Mouse (Mus musculus) CD4-positive, CD25-positive, alpha-beta regulatory T cell, adult 2 months (primary cell): ENCODE results near the gene Rab3il1.

Experiments
- DNase-seq: peaks from one replicate; pipeline ENCODE4 v3.0.0-alpha.2; 2012; ENCODE audit warnings: low read depth, low spot score

The Rab3il1 gene

GRCm38 (mm10) chr19:9982852-9983542, 18.5 kb upstream of the Rab3il1 start:
- DNase-seq, result no peak

- peak; percentile 50 for DNase-seq
Observed at GRCm38 (mm10) chr19:9984111-9985055, 17.1 kb upstream of the Rab3il1 start.

GRCm38 (mm10) chr19:9985190-9985899, 16.1 kb upstream of the Rab3il1 start:
- DNase-seq, result peak; percentile 32

GRCm38 (mm10) chr19:9985900-9986421, 15.5 kb upstream of the Rab3il1 start:
- DNase-seq, result no peak

GRCm38 (mm10) chr19:9987192-9987591, 14.3 kb upstream of the Rab3il1 start:
- no peak for DNase-seq

- no peak for DNase-seq
Observed at GRCm38 (mm10) chr19:9987593-9987992, 13.9 kb upstream of the Rab3il1 start.

GRCm38 (mm10) chr19:9989171-9989883, 12.1 kb upstream of the Rab3il1 start:
- peak; percentile 67 for DNase-seq

GRCm38 (mm10) chr19:9989884-9990256, 11.6 kb upstream of the Rab3il1 start:
- DNase-seq, result no peak

GRCm38 (mm10) chr19:9991304-9991703, 10.2 kb upstream of the Rab3il1 start:
- DNase-seq, result peak; percentile 89

- no peak for DNase-seq
Observed at GRCm38 (mm10) chr19:9992011-9992958, 9.2 kb upstream of the Rab3il1 start.

- DNase-seq, result peak; percentile 83
Observed at GRCm38 (mm10) chr19:9993036-9993656, 8.3 kb upstream of the Rab3il1 start.

- DNase-seq, result no peak
Observed at GRCm38 (mm10) chr19:9997204-9998062, 4.0 kb upstream of the Rab3il1 start.

- no peak for DNase-seq
Observed at GRCm38 (mm10) chr19:9998063-9998416, 3.4 kb upstream of the Rab3il1 start.

- no peak for DNase-seq
Observed at GRCm38 (mm10) chr19:9998736-9999486, 2.6 kb upstream of the Rab3il1 start.

GRCm38 (mm10) chr19:10000330-10000729, 1.1 kb upstream of the Rab3il1 start:
- DNase-seq, result peak; percentile 39

GRCm38 (mm10) chr19:10003696-10004095, 2.2 kb downstream of the Rab3il1 start:
- DNase-seq, result no peak

GRCm38 (mm10) chr19:10011408-10011807, 9.9 kb downstream of the Rab3il1 start:
- DNase-seq, result no peak

GRCm38 (mm10) chr19:10012827-10013278, 11.4 kb downstream of the Rab3il1 start:
- no peak for DNase-seq
